Mouse (Mus musculus): ENCODE measurements around the gene Sdk2. TPM values are rescaled to one million over a fixed set of nuclear protein-coding genes. Genes with fewer than 3 reads are reported as not detected.
A peak's percentile ranks its signal among the peaks of the same experiment; 100 is the strongest.

Sdk2 gene
- polyA plus RNA-seq, 1 experiment from 2014 or later: 0.66 TPM

DNA sequence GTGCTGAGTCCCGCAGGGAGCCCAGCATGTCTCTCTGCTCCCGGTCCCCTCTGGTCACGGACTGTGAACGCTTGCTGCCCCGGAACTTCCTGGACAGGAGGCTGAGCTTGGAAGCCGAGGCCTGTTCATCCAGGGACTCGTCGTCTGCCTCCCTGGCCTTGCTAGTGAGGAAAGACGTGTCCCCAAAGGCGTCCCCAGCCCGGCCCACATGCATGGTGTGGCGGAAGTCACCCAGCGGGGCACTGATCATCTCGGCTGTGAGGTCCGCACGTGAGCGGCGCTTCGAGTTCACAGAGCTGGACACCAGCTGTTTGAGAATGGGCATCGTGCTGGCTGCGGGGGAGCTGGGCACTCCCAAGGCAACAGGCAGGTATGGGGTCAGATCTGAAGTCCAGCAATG lies 337.6 kb downstream of the Sdk2 start:
- Histone ChIP-seq H3K36me3 (ENCODE audit: insufficient read depth, low read length) (peaks cover 36% of the 10 kb centered on the region), H3K4me3 (ENCODE audit: low read depth, low read length) (no peak overlapping the region), H3K27ac (ENCODE audit: low read length) (peak overlapping the region; percentile 6; the same call in 1 of the 2 replicates), H3K27me3 (replicated peaks; ENCODE audit: insufficient read depth, low read length) (no peaks in the 10 kb centered on the region), H3K9ac (replicated peaks; ENCODE audit: low read depth) (no peak overlapping the region), H3K4me1 (ENCODE audit: insufficient read depth, low read depth, low read length) (peaks cover 37% of the 10 kb centered on the region), H3K9me3 (ENCODE audit: low read length) (no peaks in the 10 kb centered on the region), H3K4me2 (replicated peaks; ENCODE audit: low read depth, low read length) (no peak overlapping the region)
- ATAC-seq (no peak), DNase-seq (ENCODE audit: low spot score) (no peak)
- 83% methylated on average over 21 of the region's 21 CpGs for WGBS
- no peak for TF ChIP-seq CTCF (IDR thresholded peaks at IDR 0.05)
- TF ChIP-seq EP300 (IDR thresholded peaks at IDR 0.05): no peak

GRCm38 (mm10) chr11:113727992-113728391 lies 338.9 kb downstream of the Sdk2 start:
- ATAC-seq (no peak), DNase-seq (ENCODE audit: low spot score) (no peak)
- Histone ChIP-seq H3K9me3 (ENCODE audit: low read length) (no peaks in the 10 kb centered on the region), H3K4me1 (ENCODE audit: insufficient read depth, low read depth, low read length) (peaks cover 26% of the 10 kb centered on the region; the same call in 1 of the 2 replicates), H3K27ac (ENCODE audit: low read length) (peak overlapping the region; percentile 43; the same call in 1 of the 2 replicates), H3K4me3 (ENCODE audit: low read depth, low read length) (no peak overlapping the region), H3K4me2 (replicated peaks; ENCODE audit: low read depth, low read length) (no peak overlapping the region), H3K9ac (replicated peaks; ENCODE audit: low read depth) (no peak overlapping the region), H3K27me3 (replicated peaks; ENCODE audit: insufficient read depth, low read length) (no peaks in the 10 kb centered on the region), H3K36me3 (ENCODE audit: insufficient read depth, low read length) (peaks cover 36% of the 10 kb centered on the region)
- WGBS: 61% methylated on average over 6 of the region's 6 CpGs
- no peak for TF ChIP-seq EP300 (IDR thresholded peaks at IDR 0.05)
- no peak for TF ChIP-seq CTCF (IDR thresholded peaks at IDR 0.05)

DNA sequence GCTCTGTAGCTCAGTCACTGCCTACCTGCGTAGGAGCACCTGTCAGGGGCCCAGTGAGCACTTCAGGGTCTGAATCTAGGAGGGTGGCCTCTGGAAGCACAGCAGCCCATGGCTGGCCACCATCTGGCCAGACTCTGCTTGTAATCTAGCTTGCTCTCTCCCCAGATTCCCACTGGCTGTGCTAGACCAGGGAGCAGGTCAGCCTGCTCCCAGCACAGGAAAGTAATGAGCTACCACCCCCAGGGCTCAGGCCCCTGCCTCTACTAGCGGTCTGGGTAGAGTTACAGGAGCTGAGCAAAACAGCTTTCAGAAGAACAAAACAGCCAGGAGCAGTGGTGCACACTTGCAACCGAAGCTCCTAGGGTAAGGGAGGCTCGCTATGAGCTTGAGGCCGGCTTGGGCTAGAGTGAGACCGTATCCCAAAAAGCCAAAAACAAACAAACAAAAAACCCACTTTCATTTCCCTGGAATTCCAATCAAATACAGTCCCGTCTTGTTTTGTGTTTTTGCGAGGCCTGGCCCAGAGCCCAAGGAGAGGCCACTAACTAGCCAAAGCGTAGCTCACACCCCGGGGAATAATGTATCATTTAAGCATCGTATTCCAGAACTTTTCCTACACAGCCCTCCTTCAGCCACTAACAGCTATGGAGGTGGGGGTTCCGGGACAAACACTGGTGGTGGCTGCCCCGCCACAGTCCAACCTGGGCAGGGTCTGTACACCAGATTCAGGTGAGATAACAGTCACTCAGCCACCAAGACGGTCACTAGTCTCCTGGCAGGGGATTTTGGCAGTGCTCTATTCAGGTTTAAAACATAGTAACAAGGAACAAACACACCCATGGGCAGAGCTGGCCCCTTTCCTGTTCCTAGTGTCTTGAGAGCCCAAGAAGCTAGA lies 339.6 kb downstream of the Sdk2 start:
- no peaks in the 10 kb centered on the region for H3K27me3 ChIP-seq (replicated peaks; ENCODE audit: insufficient read depth, low read length)
- no peak for ATAC-seq
- WGBS: 77% methylated on average over 14 of the region's 14 CpGs
- H3K4me3 ChIP-seq (ENCODE audit: low read depth, low read length): no peak overlapping the region
- no peak for TF ChIP-seq EP300 (IDR thresholded peaks at IDR 0.05)
- no peak for TF ChIP-seq CTCF (IDR thresholded peaks at IDR 0.05)
- H3K27ac ChIP-seq (ENCODE audit: low read length): peak overlapping the region; percentile 43; the same call in 1 of the 2 replicates
- no peak overlapping the region for H3K9ac ChIP-seq (replicated peaks; ENCODE audit: low read depth)
- no peaks in the 10 kb centered on the region for H3K9me3 ChIP-seq (ENCODE audit: low read length)
- H3K36me3 ChIP-seq (ENCODE audit: insufficient read depth, low read length): peaks cover 36% of the 10 kb centered on the region
- H3K4me1 ChIP-seq (ENCODE audit: insufficient read depth, low read depth, low read length): peaks cover 19% of the 10 kb centered on the region; the same call in 1 of the 2 replicates
- no peak for DNase-seq (ENCODE audit: low spot score)
- H3K4me2 ChIP-seq (replicated peaks; ENCODE audit: low read depth, low read length): no peak overlapping the region
